Mouse (Mus musculus) heart, adult 11 months (tissue): ENCODE results near the gene Cpm.

Source experiments
- DNase-seq: peaks from one replicate; pipeline ENCODE4 v3.0.0; 2022

Gene Cpm

GRCm38 (mm10) chr10:117637062-117637744, 7.9 kb downstream of the Cpm start:
- DNase-seq = no peak

GRCm38 (mm10) chr10:117637745-117638577, 8.7 kb downstream of the Cpm start:
- DNase-seq = no peak

GRCm38 (mm10) chr10:117638578-117639220, 9.4 kb downstream of the Cpm start:
- no peak for DNase-seq

- no peak for DNase-seq
These were observed 9.9 kb downstream of the Cpm start for GRCm38 (mm10) chr10:117639221-117639599.

- peak; percentile 93 for DNase-seq
These were observed 10.7 kb downstream of the Cpm start for GRCm38 (mm10) chr10:117639899-117640594.

- no peak for DNase-seq
These were observed 11.3 kb downstream of the Cpm start for GRCm38 (mm10) chr10:117640595-117641078.

- DNase-seq = peak; percentile 97
These were observed 12.3 kb downstream of the Cpm start for GRCm38 (mm10) chr10:117641400-117642200.

- DNase-seq = peak; percentile 95
These were observed 12.8 kb downstream of the Cpm start for GRCm38 (mm10) chr10:117642201-117642450.

- DNase-seq = peak; percentile 88
These were observed 13.4 kb downstream of the Cpm start for GRCm38 (mm10) chr10:117642491-117643262.

- DNase-seq = peak; percentile 86
These were observed 14.0 kb downstream of the Cpm start for GRCm38 (mm10) chr10:117643302-117643701.

GRCm38 (mm10) chr10:117643711-117644428, 14.6 kb downstream of the Cpm start:
- no peak for DNase-seq

GRCm38 (mm10) chr10:117644429-117644748, 15.1 kb downstream of the Cpm start:
- DNase-seq = no peak

- DNase-seq = no peak
These were observed 15.5 kb downstream of the Cpm start for GRCm38 (mm10) chr10:117644828-117645227.

GRCm38 (mm10) chr10:117645487-117645964, 16.2 kb downstream of the Cpm start:
- no peak for DNase-seq

GRCm38 (mm10) chr10:117646482-117647157, 17.3 kb downstream of the Cpm start:
- DNase-seq = no peak

GRCm38 (mm10) chr10:117647158-117647505, 17.8 kb downstream of the Cpm start:
- DNase-seq = no peak

- DNase-seq = no peak
These were observed 18.7 kb downstream of the Cpm start for GRCm38 (mm10) chr10:117647964-117648472.

GRCm38 (mm10) chr10:117648643-117649042, 19.3 kb downstream of the Cpm start:
- DNase-seq = no peak

- DNase-seq = no peak
These were observed 20.2 kb downstream of the Cpm start for GRCm38 (mm10) chr10:117649292-117650041.
